Mouse (Mus musculus) G1E (cell line): Measurements from ENCODE around the gene Olfr221.

ENCODE experiments used
- CTCF ChIP-seq: IDR thresholded peaks from 2 replicates; pipeline ENCODE4 v1.5.1; 2012; ENCODE audit warnings: low read depth, low read length, inconsistent platforms, mixed read lengths
- GATA2 ChIP-seq: IDR thresholded peaks from 2 replicates; pipeline ENCODE4 v1.6.1; 2012; ENCODE audit warnings: low read depth, low read length, inconsistent platforms, borderline replicate concordance
- POLR2AphosphoS5 ChIP-seq: IDR thresholded peaks from 2 replicates; pipeline ENCODE4 v1.6.1; 2012; ENCODE audit warnings: low read depth, low read length, inconsistent platforms; ENCODE audit not compliant: insufficient replicate concordance
- TAL1 ChIP-seq: conservative IDR thresholded peaks from 2 replicates; pipeline ENCODE4 v1.6.1; 2012; ENCODE audit warnings: low read depth, low read length, inconsistent platforms, mixed read lengths

- no peak for TF ChIP-seq CTCF
- TF ChIP-seq POLR2AphosphoS5, result no peak
- TF ChIP-seq TAL1, result no peak
- no peak for TF ChIP-seq GATA2
Observed at GRCm38 (mm10) chr14:52035926-52036325, 6.3 kb downstream of the Olfr221 start.
